Mouse (Mus musculus): ENCODE data around the gene Cops4.

Gene Cops4

DNA sequence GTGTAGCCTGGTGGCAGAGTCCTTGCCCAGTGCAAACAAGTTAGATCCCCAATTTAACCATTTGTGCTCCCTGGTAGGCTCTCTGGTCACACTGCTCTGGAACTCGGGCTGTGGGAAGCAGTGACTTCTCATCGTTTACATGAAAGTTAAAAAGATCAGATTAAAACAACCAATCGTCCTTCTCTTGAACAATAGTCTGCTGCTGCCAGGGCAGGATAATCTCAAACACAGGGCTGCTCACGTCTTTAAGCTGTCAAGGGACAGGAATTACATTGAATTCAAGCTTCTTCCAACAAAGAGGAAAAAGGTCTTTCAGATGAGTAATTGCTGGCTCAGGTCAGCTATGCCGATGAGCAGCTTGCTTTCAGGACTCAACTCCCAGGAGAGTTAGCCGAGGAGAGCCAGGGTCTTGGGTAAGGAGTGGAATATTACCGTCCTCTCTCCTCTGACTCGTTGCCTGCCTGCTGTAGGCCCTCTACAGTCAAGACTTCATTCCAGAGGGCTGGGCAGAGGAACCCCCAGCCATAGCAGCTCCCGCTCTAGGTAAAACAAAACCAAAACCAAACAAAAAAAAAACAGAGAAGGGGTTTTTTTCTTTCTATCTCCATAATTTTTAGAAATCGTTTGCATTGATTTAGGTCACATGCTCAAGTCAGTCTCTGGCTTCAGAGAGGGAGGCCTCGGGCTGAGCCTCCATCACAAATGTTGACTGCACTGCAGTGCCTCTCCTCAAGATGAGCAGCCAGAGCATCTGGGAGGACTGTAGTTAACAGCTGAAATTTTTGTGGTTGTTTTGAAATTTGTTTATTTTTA lies 63.7 kb downstream of the Cops4 start:
- DNase-seq (ENCODE audit: low spot score), result no peak

- no peak for DNase-seq (ENCODE audit: low spot score)
Observed at GRCm38 (mm10) chr5:100582435-100582826, 64.3 kb downstream of the Cops4 start.

DNA sequence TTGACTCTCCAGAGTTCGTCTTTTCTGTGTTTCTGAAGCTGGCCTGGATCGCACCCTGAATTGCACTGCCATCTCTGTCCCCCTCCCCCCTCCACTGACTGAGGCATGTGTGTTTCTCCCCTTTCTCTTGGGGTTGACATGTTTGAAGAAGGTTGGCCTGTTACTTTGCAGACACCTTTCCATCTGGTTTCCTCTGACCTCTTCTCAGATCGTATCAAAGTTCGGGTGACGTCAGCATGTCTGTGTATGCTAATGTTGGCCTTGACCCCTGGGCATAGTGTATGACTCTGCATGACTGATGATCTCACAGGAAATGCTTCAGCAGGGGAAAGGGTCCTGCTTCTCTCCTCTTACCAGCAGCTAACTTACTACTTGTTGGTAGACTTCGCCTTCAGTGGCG lies 65.0 kb downstream of the Cops4 start:
- DNase-seq (ENCODE audit: low spot score), result no peak

DNA sequence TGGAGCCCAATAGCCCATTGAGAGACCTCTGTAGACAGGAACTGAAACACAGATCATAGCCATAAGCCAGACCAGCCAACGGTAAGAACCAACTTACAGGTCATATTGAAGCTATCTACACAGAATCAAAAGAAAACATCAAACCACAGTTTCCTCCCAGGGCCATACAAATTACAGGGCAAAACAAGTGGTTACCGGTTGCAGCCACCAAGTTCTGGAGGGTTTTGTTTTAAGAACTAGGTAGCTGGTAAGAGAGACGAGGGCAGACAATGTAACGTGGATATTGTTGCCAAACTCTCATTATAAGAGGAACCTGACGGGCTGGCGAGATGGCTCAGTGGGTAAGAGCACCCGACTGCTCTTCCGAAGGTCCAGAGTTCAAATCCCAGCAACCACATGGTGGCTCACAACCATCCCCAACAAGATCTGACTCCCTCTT lies 67.1 kb downstream of the Cops4 start:
- no peak for DNase-seq (ENCODE audit: low spot score)

- DNase-seq (ENCODE audit: low spot score), result no peak
Observed at GRCm38 (mm10) chr5:100585657-100586056, 67.5 kb downstream of the Cops4 start.

DNA sequence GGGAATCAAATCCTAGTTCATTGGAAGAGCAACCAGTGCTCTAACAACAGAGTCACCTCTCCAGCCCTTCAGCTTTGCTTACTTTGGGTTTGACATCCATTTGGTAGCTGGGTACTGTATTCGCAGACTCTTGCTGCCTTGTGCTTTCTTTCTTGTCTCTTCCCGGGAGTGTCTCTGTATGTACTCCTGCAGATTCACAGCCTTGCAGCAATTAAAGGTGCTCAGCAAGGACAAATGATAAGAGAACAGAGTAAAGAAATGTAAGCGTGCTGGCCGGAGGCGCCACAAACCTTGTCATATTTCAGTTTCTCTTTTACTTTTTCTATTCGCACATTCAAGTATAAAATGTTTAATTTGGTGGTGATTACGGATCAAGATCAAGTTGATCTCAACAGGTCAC lies 69.0 kb downstream of the Cops4 start:
- DNase-seq (ENCODE audit: low spot score), result no peak

DNA sequence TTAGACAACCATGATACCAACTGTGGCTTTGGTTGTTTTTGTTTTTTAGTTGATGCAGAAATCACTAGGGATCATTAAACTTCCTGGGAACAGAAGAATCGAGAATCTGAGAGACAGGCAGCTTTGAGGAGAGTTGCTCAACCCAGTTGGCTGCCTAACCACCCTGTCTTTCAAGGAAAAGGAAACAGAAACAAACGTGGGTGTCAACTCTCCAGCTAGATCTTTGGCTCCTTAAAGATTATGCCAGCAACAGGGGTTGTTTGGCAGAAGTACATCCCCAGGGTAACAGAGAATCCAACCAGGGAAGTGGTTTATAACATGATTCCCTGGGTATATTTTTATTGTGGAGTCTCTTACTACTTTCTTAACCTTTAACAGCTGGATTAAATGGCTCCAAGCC lies 69.5 kb downstream of the Cops4 start:
- DNase-seq (ENCODE audit: low spot score), result no peak

DNA sequence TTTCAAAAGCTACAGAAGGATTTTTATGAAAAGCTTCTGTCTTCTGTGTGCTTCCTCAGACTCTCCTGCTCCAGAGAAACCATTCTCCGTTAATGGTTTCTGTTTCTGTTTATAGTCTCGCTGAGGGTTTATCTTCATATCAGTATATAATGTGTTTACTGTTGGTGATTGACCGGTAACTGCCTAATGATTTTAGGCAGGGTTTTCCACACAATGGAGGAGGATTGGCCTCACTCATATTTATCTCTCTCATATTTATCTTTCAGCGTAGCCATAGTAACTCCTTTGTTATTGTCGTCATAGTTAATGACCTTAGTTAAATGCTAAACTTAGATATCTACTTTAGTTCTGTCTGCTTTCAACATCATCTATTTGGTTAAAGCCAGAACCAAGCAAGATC lies 72.4 kb downstream of the Cops4 start:
- DNase-seq (ENCODE audit: low spot score), result no peak

DNA sequence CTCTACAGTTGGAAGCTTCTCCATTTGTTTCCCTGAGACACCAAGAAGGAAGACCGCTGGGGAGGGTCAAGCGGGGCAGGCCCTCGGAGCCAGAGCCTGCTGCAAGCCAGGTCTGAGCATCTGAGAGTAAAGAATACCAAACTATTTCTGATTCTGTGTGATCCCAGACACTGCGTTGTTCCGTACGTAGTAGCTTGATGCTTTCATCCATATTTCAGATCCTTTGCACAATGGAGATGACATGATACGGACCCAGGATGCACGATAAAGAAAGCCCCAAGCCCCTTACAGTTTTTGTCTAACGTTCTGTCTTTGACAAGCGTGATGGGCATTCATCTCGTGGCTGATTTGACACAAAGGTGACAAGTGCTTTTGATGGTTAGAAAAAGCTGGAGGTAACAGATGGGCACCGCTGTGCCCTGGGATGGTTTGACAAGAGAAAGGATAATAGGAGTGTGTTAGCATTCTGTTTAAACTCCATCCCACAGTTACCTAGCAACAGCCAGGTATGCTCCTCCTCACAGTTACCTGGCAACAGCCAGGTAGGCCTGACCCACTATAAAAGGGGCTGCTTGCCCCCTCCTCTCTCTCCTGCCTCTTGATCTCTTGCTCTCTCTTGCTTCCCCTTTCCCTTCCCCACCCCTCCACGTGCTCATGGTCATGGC lies 76.8 kb downstream of the Cops4 start:
- DNase-seq (ENCODE audit: low spot score), result no peak

DNA sequence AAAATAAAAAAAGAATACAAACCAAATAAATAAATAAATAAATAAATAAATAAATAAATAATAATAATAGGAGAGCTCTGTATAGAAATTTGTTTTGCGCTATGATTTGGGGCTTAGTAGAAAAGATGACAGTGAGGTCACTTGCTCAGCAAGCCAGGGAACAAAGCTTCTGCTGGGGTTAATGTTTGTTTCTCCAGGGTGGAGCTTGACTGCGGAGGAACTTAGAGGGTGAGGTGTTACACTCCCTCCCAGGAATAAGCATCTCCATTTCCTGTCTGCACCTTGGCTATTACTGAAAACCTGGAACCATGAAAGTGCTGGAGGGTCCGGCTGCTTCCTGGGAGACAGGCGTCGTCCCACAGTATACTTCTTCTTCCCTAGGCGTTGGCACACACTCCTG lies 77.9 kb downstream of the Cops4 start:
- DNase-seq (ENCODE audit: low spot score), result no peak
